Mouse (Mus musculus) CH12.LX (cell line): ENCODE results near the gene Myo9b. TPM values are rescaled to one million over a fixed set of nuclear protein-coding genes. Genes with fewer than 3 reads are reported as not detected.

Experiments used
- DNase-seq: peaks from one replicate; pipeline ENCODE4 v3.0.0-alpha.2; 2013; ENCODE audit errors: extremely low read depth
- H3K27ac ChIP-seq: 2 replicates; pipeline ENCODE4 v1.5.1; 2012; ENCODE audit warnings: low read depth, mild to moderate bottlenecking, control low read depth, moderate library complexity; ENCODE audit not compliant: insufficient read depth
- H3K27me3 ChIP-seq: replicated peaks from 2 replicates; pipeline ENCODE3; 2012; ENCODE audit warnings: inconsistent platforms
- H3K36me3 ChIP-seq, 2 experiments: replicated peaks in 1 of 2; 2 replicates each; pipeline versions ENCODE3 to v1.6.1; 2012; ENCODE audit warnings: inconsistent platforms in 1 of 2, low read length in 1 of 2, mild to moderate bottlenecking in 1 of 2, mixed read lengths in 1 of 2, moderate library complexity in 1 of 2; ENCODE audit not compliant: control insufficient read depth in 1 of 2, insufficient read depth in 1 of 2
- H3K4me1 ChIP-seq, 2 experiments: 2 replicates each; pipeline ENCODE4 v1.6.1; 2012; ENCODE audit warnings: inconsistent platforms in 1 of 2, moderate library complexity in 1 of 2; ENCODE audit not compliant: insufficient read depth in 2 of 2, control insufficient read depth in 1 of 2
- H3K4me2 ChIP-seq: 2 replicates; pipeline ENCODE4 v1.6.1; 2012; ENCODE audit warnings: low read depth, mild to moderate bottlenecking, control low read depth; ENCODE audit not compliant: poor library complexity, insufficient read depth, severe bottlenecking
- H3K4me3 ChIP-seq, 3 experiments: fragments of 150-350 bp in 1 of 3; sonication (generic) in 1 of 3; replicated peaks in 1 of 3; 2 replicates each; pipeline versions ENCODE3 to v1.5.1; 2011 to 2012; ENCODE audit warnings: low read depth in 2 of 3, low read length in 2 of 3, mild to moderate bottlenecking in 2 of 3, moderate library complexity in 2 of 3, control low read depth in 1 of 3, improper control_type of control experiment in 1 of 3, inconsistent platforms in 1 of 3, mixed read lengths in 1 of 3; ENCODE audit not compliant: poor library complexity in 1 of 3
- H3K79me2 ChIP-seq: replicated peaks from 2 replicates; pipeline ENCODE4 v1.6.1; 2012; ENCODE audit warnings: mild to moderate bottlenecking, moderate library complexity; ENCODE audit not compliant: control insufficient read depth, poor library complexity, insufficient read depth, severe bottlenecking; ENCODE audit errors: extremely low read depth
- H3K9ac ChIP-seq: 2 replicates; pipeline ENCODE4 v1.6.1; 2012; ENCODE audit warnings: low read depth, mild to moderate bottlenecking, control low read depth, moderate library complexity; ENCODE audit not compliant: insufficient read depth
- H3K9me3 ChIP-seq: replicated peaks from 2 replicates; pipeline ENCODE3; 2012; ENCODE audit warnings: low read length, inconsistent platforms, mixed read lengths
- BHLHE40 ChIP-seq: IDR thresholded peaks from 2 replicates; pipeline ENCODE4 v1.6.1; 2011; ENCODE audit warnings: mild to moderate bottlenecking, low read depth, low read length, improper control_type of control experiment
- CHD1 ChIP-seq: IDR thresholded peaks from 2 replicates; pipeline ENCODE4 v1.6.1; 2012; ENCODE audit warnings: low read depth, low read length, improper control_type of control experiment, inconsistent platforms
- CHD2 ChIP-seq: IDR thresholded peaks from 2 replicates; pipeline ENCODE4 v1.6.1; 2011; ENCODE audit warnings: low read length, improper control_type of control experiment
- CTCF ChIP-seq, 2 experiments: IDR thresholded peaks in 1 of 2; conservative IDR thresholded peaks in 1 of 2; 2 replicates each; pipeline ENCODE4 v1.5.1; 2011 to 2012; ENCODE audit warnings: low read depth in 2 of 2, low read length in 2 of 2, improper control_type of control experiment in 1 of 2, inconsistent platforms in 1 of 2, mild to moderate bottlenecking in 1 of 2, moderate library complexity in 1 of 2
- E2F4 ChIP-seq: IDR thresholded peaks from 2 replicates; pipeline ENCODE4 v1.6.1; 2011; ENCODE audit warnings: low read depth, low read length, improper control_type of control experiment; ENCODE audit not compliant: insufficient replicate concordance
- ELF1 ChIP-seq: IDR thresholded peaks from 2 replicates; pipeline ENCODE4 v1.6.1; 2014; ENCODE audit warnings: low read depth, mild to moderate bottlenecking, inconsistent platforms, low read length, improper control_type of control experiment
- EP300 ChIP-seq: IDR thresholded peaks from 2 replicates; pipeline ENCODE4 v1.6.1; 2011; ENCODE audit warnings: low read length, improper control_type of control experiment
- ETS1 ChIP-seq: conservative IDR thresholded peaks from 2 replicates; pipeline ENCODE4 v1.6.1; 2012; ENCODE audit warnings: low read depth, mild to moderate bottlenecking, inconsistent platforms, low read length, improper control_type of control experiment, moderate library complexity
- GABPA ChIP-seq: IDR thresholded peaks from 2 replicates; pipeline ENCODE4 v1.6.1; 2012; ENCODE audit warnings: low read depth, low read length, improper control_type of control experiment, inconsistent platforms; ENCODE audit not compliant: insufficient replicate concordance
- HCFC1 ChIP-seq: IDR thresholded peaks from 2 replicates; pipeline ENCODE4 v1.6.1; 2012; ENCODE audit warnings: low read depth, mild to moderate bottlenecking, inconsistent platforms, low read length, improper control_type of control experiment
- IRF4 ChIP-seq: IDR thresholded peaks from 2 replicates; pipeline ENCODE4 v1.6.1; 2014; ENCODE audit warnings: low read depth, mild to moderate bottlenecking, inconsistent platforms, low read length, improper control_type of control experiment
- JUN ChIP-seq: IDR thresholded peaks from 2 replicates; pipeline ENCODE4 v1.6.1; 2011; ENCODE audit warnings: low read depth, mild to moderate bottlenecking, low read length, improper control_type of control experiment, moderate library complexity; ENCODE audit not compliant: insufficient read depth
- JUND ChIP-seq: conservative IDR thresholded peaks from 2 replicates; pipeline ENCODE4 v1.6.1; 2011; ENCODE audit warnings: low read depth, low read length, improper control_type of control experiment
- KAT2A ChIP-seq: IDR thresholded peaks from 2 replicates; pipeline ENCODE4 v1.6.1; 2012; ENCODE audit warnings: low read length, improper control_type of control experiment, inconsistent platforms; ENCODE audit not compliant: insufficient replicate concordance
- MAFK ChIP-seq: IDR thresholded peaks from 2 replicates; pipeline ENCODE4 v1.6.1; 2011; ENCODE audit warnings: low read length, improper control_type of control experiment; ENCODE audit not compliant: insufficient replicate concordance
- MAX ChIP-seq: IDR thresholded peaks from 2 replicates; pipeline ENCODE4 v1.6.1; 2011; ENCODE audit warnings: low read length, improper control_type of control experiment
- MAZ ChIP-seq: IDR thresholded peaks from 2 replicates; pipeline ENCODE4 v1.6.1; 2012; ENCODE audit warnings: low read depth, mild to moderate bottlenecking, inconsistent platforms, low read length, improper control_type of control experiment, moderate library complexity
- MEF2A ChIP-seq: IDR thresholded peaks from 2 replicates; pipeline ENCODE4 v1.6.1; 2014; ENCODE audit warnings: low read depth, mild to moderate bottlenecking, inconsistent platforms, low read length, improper control_type of control experiment, borderline replicate concordance
- MXI1 ChIP-seq: IDR thresholded peaks from 2 replicates; pipeline ENCODE4 v1.6.1; 2011; ENCODE audit warnings: mild to moderate bottlenecking, low read depth, low read length, improper control_type of control experiment
- MYC ChIP-seq: IDR thresholded peaks from 2 replicates; pipeline ENCODE4 v1.6.1; 2011; ENCODE audit warnings: low read depth, mild to moderate bottlenecking, improper control_type of control experiment, low read length
- NELFE ChIP-seq: IDR thresholded peaks from 2 replicates; pipeline ENCODE4 v1.6.1; 2011; ENCODE audit warnings: low read depth, low read length, improper control_type of control experiment
- NRF1 ChIP-seq: IDR thresholded peaks from 2 replicates; pipeline ENCODE4 v1.6.1; 2014; ENCODE audit warnings: low read depth, mild to moderate bottlenecking, inconsistent platforms, low read length, improper control_type of control experiment, moderate library complexity
- PAX5 ChIP-seq: IDR thresholded peaks from 2 replicates; pipeline ENCODE4 v1.6.1; 2012; ENCODE audit warnings: low read length, inconsistent platforms, mixed read lengths
- POLR2A ChIP-seq: IDR thresholded peaks from 2 replicates; pipeline ENCODE4 v1.6.1; 2011; ENCODE audit warnings: low read depth, mild to moderate bottlenecking, improper control_type of control experiment, low read length
- POLR2AphosphoS2 ChIP-seq: IDR thresholded peaks from 2 replicates; pipeline ENCODE4 v1.6.1; 2011; ENCODE audit warnings: low read depth, low read length, improper control_type of control experiment
- RAD21 ChIP-seq: IDR thresholded peaks from 2 replicates; pipeline ENCODE4 v1.6.1; 2011; ENCODE audit warnings: low read depth, mild to moderate bottlenecking, low read length, improper control_type of control experiment, moderate library complexity
- RCOR1 ChIP-seq: conservative IDR thresholded peaks from 2 replicates; pipeline ENCODE4 v1.6.1; 2012; ENCODE audit warnings: low read depth, mild to moderate bottlenecking, inconsistent platforms, low read length, improper control_type of control experiment
- SIN3A ChIP-seq: IDR thresholded peaks from 2 replicates; pipeline ENCODE4 v1.6.1; 2012; ENCODE audit warnings: low read length, improper control_type of control experiment, inconsistent platforms
- SMC3 ChIP-seq: IDR thresholded peaks from 2 replicates; pipeline ENCODE4 v1.6.1; 2011; ENCODE audit warnings: low read depth, low read length, improper control_type of control experiment
- TBP ChIP-seq: conservative IDR thresholded peaks from 2 replicates; pipeline ENCODE4 v1.6.1; 2011; ENCODE audit warnings: low read depth, low read length, improper control_type of control experiment
- TCF12 ChIP-seq: IDR thresholded peaks from 2 replicates; pipeline ENCODE4 v1.6.1; 2014; ENCODE audit warnings: low read depth, mild to moderate bottlenecking, inconsistent platforms, low read length, improper control_type of control experiment
- UBTF ChIP-seq: IDR thresholded peaks from 2 replicates; pipeline ENCODE4 v1.6.1; 2012; ENCODE audit warnings: low read depth, mild to moderate bottlenecking, inconsistent platforms, low read length, improper control_type of control experiment, moderate library complexity
- USF1 ChIP-seq: IDR thresholded peaks from 2 replicates; pipeline ENCODE4 v1.6.1; 2014; ENCODE audit warnings: low read depth, mild to moderate bottlenecking, inconsistent platforms, low read length, improper control_type of control experiment
- USF2 ChIP-seq: conservative IDR thresholded peaks from 2 replicates; pipeline ENCODE4 v1.6.1; 2011; ENCODE audit warnings: low read depth, low read length, improper control_type of control experiment
- ZC3H11A ChIP-seq: IDR thresholded peaks from 2 replicates; pipeline ENCODE4 v1.6.1; 2012; ENCODE audit warnings: low read depth, mild to moderate bottlenecking, inconsistent platforms, low read length, improper control_type of control experiment
- ZKSCAN1 ChIP-seq: IDR thresholded peaks from 2 replicates; pipeline ENCODE4 v1.6.1; 2012; ENCODE audit warnings: low read depth, inconsistent platforms, low read length, improper control_type of control experiment, borderline replicate concordance
- ZMIZ1 ChIP-seq: IDR thresholded peaks from 2 replicates; pipeline ENCODE4 v1.6.1; 2012; ENCODE audit warnings: low read depth, mild to moderate bottlenecking, inconsistent platforms, low read length, improper control_type of control experiment
- ZNF384 ChIP-seq: IDR thresholded peaks from 2 replicates; pipeline ENCODE4 v1.6.1; 2012; ENCODE audit warnings: low read depth, low read length, improper control_type of control experiment, inconsistent platforms
- dilution Hi-C: fragments of 300-500 bp; cut with MboI; formaldehyde crosslinking; loops from 2 replicates; pipeline ENCODE4 v1.14.3; 2020; ENCODE audit warnings: low sequenced_read_pairs; ENCODE audit not compliant: extremely low pct_unique_long_range_greater_than_20kb, extremely low pct_ligation_motif_present
- in situ Hi-C: fragments of 300-500 bp; cut with MboI; formaldehyde crosslinking; loops from 3 replicates; pipeline ENCODE4 v1.14.3; 2019; ENCODE audit warnings: low sequenced_read_pairs, low pct_ligation_motif_present, low pct_unique_long_range_greater_than_20kb, mixed read lengths
- polyA plus RNA-seq: library from polyadenylated mRNA; unstranded; fragments of >175 nt; gene quantifications from 2 replicates; pipeline ENCODE4 v1.2.1, GENCODE M21; 2012; ENCODE audit warnings: low read depth; ENCODE audit not compliant: insufficient read length
- total RNA-seq, 2 experiments: library from RNA; depleted of rRNA; stranded (reverse); fragments of 300-350 nt in 1 of 2; fragments of >200 nt in 1 of 2; gene quantifications; 2 replicates each; pipeline ENCODE4 v1.2.3; 2012 to 2014

The Myo9b gene
- total and polyA plus RNA-seq, 3 experiments = 14.2 to 36.2 (median 29.0) TPM

GRCm38 (mm10) chr8:71405401-71406098, 133.0 kb downstream of the Myo9b start, which contains the start of gene Ankle1:
Gene Ankle1 (plus strand): TSS chr8:71406010.
- dilution Hi-C loops = no loop called here
- peak; percentile 99 for TF ChIP-seq POLR2A
- TF ChIP-seq SMC3 = no peak
- peak; percentile 72; the same call in 1 of the 2 replicates for TF ChIP-seq MAZ
- no peak for TF ChIP-seq ETS1
- peak; percentile 75 for TF ChIP-seq BHLHE40
- peak; percentile 68 for TF ChIP-seq MAX
- peak; percentile 91 for TF ChIP-seq TBP
- TF ChIP-seq UBTF = no peak
- TF ChIP-seq NRF1 = peak; percentile 91
- no peak for TF ChIP-seq GABPA
- peak; percentile 97 for TF ChIP-seq NELFE
- no peak for TF ChIP-seq MEF2A
- no peak for TF ChIP-seq USF2
- no peak for TF ChIP-seq USF1
- TF ChIP-seq ZNF384 = no peak
- TF ChIP-seq ZMIZ1 = peak; percentile 72
- peak; percentile 93 for TF ChIP-seq MXI1
- no peak; the same call in 1 of the 2 replicates for TF ChIP-seq CHD2
- TF ChIP-seq CTCF (conservative IDR thresholded peaks at IDR 0.05 in 1 of 2, IDR thresholded peaks at IDR 0.05 in 1 of 2; ENCODE audit: low read depth in 2 of 2, low read length in 2 of 2) = peak in 1 of 2 experiments; percentile 46; a peak in 2 of 4 replicates
- TF ChIP-seq MYC = peak; percentile 89; the same call in 1 of the 2 replicates
- TF ChIP-seq ZC3H11A = no peak
- no peak for TF ChIP-seq EP300
- no peak for TF ChIP-seq JUND
- no peak for TF ChIP-seq PAX5
- TF ChIP-seq CHD1 = no peak
- no peak for TF ChIP-seq MAFK
- no peak for TF ChIP-seq RCOR1
- TF ChIP-seq TCF12 = peak; percentile 89
- TF ChIP-seq ZKSCAN1 = no peak
- TF ChIP-seq POLR2AphosphoS2 = peak; percentile 80
- peak; percentile 95 for TF ChIP-seq SIN3A
- TF ChIP-seq E2F4 = peak; percentile 93
- no peak; the same call in 1 of the 2 replicates for TF ChIP-seq HCFC1
- peak; percentile 8 for TF ChIP-seq RAD21
- TF ChIP-seq JUN = no peak
- 0 out of 2 replicates have a peak, but pooled peaks have one; percentile 3 for TF ChIP-seq IRF4
- TF ChIP-seq ELF1 = peak; percentile 31; the same call in 1 of the 2 replicates
- TF ChIP-seq KAT2A = 0 out of 2 replicates have a peak, but pooled peaks have one; percentile 47
- Histone ChIP-seq H3K4me1 (peaks cover 9 to 32% of the 10 kb centered on the region in 2 experiments), H3K27ac (peak within 1 kb of the TSS; percentile 29; the same call in 1 of the 2 replicates), H3K9ac (peak within 1 kb of the TSS; percentile 79), H3K4me2 (peak within 1 kb of the TSS; percentile 72), H3K9me3 (no peaks in the 10 kb centered on the region), H3K36me3 (peaks cover 49 to 73% of the 10 kb centered on the region in 2 experiments), H3K79me2 (peaks cover 7% of the 10 kb centered on the region; the same call in 1 of the 2 replicates), H3K4me3 (peak within 1 kb of the TSS; percentile 83 to 93 (median 90)), H3K27me3 (no peaks in the 10 kb centered on the region)
- DNase-seq = peak; percentile 93
- in situ Hi-C loops = loop anchor here (5.0 kb wide), 1 partner anchor 33 kb away; the partner anchor contains the start of gene Ocel1
